In the genomic region with DNA sequence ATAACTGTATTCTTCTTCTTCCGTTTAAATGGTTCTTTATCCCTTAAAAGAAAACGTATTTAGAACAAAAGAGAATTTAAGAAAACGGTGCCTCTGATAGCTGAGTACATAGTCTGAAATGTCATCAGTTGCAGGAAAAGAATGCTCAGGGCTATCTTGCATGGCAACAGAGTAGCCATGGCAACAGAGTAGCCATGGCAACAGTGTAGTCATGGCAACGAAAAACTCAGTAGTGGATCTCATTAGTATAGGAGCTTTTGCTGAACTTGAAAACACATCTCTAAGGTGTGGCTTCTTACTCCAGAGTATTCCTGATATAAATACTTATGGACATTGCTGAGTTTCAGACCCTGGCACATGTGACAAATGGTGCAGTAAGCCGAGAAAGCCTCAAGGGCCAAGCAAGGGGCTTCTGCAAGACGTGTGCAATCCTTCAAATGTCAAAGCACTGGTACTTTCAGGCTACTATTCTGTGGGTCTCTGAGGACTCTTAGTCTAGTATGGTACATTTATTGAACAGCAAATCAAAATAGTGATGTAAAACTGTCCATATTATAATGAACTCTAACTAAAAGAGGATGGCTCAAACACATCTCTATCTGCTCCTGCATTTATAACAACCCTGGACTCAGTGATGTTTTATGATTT, we compare ENCODE assay signal across 9 mouse cellular contexts.
DNase-seq lines count a peak whose midpoint lies in the region; ATAC-seq and TF ChIP-seq lines count a peak whose summit lies in the region.
"Had no signal": no experiment of that assay in that cellular context is flagged by ENCODE, and none has a peak within 500 bp of the region (broad histone marks: within the 10 kb centered on the region; RNA-seq: fewer than 3 reads in every experiment).

No protein-coding gene starts in this region.

- H3K36me3 ChIP-seq in hindbrain, postnatal 0 days (ENCODE audit: insufficient read depth, low read length), result no peaks in the 10 kb centered on the region
- no peaks in the 10 kb centered on the region for H3K36me3 ChIP-seq in midbrain, embryonic 12.5 days
- H3K36me3 ChIP-seq: limb, embryonic 12.5 days had no signal

- no peak overlapping the region for H3K4me2 ChIP-seq in hindbrain, postnatal 0 days (ENCODE audit: low read depth, low read length)
- H3K4me2 ChIP-seq in midbrain, embryonic 12.5 days (replicated peaks), result no peak overlapping the region
- H3K4me2 ChIP-seq: limb, embryonic 12.5 days had no signal

- no peak overlapping the region for H3K4me3 ChIP-seq in hindbrain, postnatal 0 days (ENCODE audit: low read length)
- no peak overlapping the region for H3K4me3 ChIP-seq in midbrain, embryonic 12.5 days
- H3K4me3 ChIP-seq: limb, embryonic 12.5 days had no signal

- peak; percentile 89 for ATAC-seq in hindbrain, postnatal 0 days
- ATAC-seq in midbrain, embryonic 12.5 days (ENCODE audit: low FRiP score, low read depth), result peak; percentile 91
- ATAC-seq in inflammation-experienced regulatory T-cells, adult 6 months, result no peak

- H3K4me1 ChIP-seq in hindbrain, postnatal 0 days (ENCODE audit: insufficient read depth, low read length), result peaks cover 13% of the 10 kb centered on the region
- peaks cover 20% of the 10 kb centered on the region for H3K4me1 ChIP-seq in midbrain, embryonic 12.5 days

- no peaks in the 10 kb centered on the region for H3K9me3 ChIP-seq in hindbrain, postnatal 0 days (ENCODE audit: low read length)
- H3K9me3 ChIP-seq in midbrain, embryonic 12.5 days, result 0 out of 2 replicates have a peak, but pooled peaks cover 6% of the 10 kb centered on the region
- H3K9me3 ChIP-seq: limb, embryonic 12.5 days had no signal

- H3K27ac ChIP-seq in hindbrain, postnatal 0 days, result no peak overlapping the region; the same call in 1 of the 2 replicates
- H3K27ac ChIP-seq in midbrain, embryonic 12.5 days (replicated peaks), result peak overlapping the region; percentile 35; the same call in 1 of the 2 replicates
- H3K27ac ChIP-seq: limb, embryonic 12.5 days had no signal

- no peak overlapping the region for H3K9ac ChIP-seq in hindbrain, postnatal 0 days (replicated peaks; ENCODE audit: low read length)
- no peak overlapping the region for H3K9ac ChIP-seq in midbrain, embryonic 12.5 days (replicated peaks)
- H3K9ac ChIP-seq: limb, embryonic 12.5 days had no signal

- TF ChIP-seq CTCF in hindbrain, postnatal 0 days (IDR thresholded peaks at IDR 0.05; ENCODE audit: low read depth), result no peak

- peak; percentile 62 for DNase-seq in adrenal gland, postnatal 10 days
- DNase-seq in adrenal gland, postnatal 4 days (ENCODE audit: low spot score in 2 of 2), result no peak
- DNase-seq in embryo, embryonic 11.5 days (ENCODE audit: low read depth, low spot score), result peak; percentile 46
- DNase-seq in hindbrain, postnatal 0 days (ENCODE audit: low spot score), result peak; percentile 93
- DNase-seq in telencephalon, adult 2 months (ENCODE audit: low read depth, low spot score), result peak; percentile 91
- no peak for DNase-seq in c-Kit-positive CD71-positive TER-119-positive erythroid progenitor cells, embryonic 14.5 days (ENCODE audit: low spot score)

- no peaks in the 10 kb centered on the region for H3K27me3 ChIP-seq in hindbrain, postnatal 0 days (ENCODE audit: insufficient read depth, low read length)
- H3K27me3 ChIP-seq in midbrain, embryonic 12.5 days, result peaks cover 3% of the 10 kb centered on the region; the same call in 1 of the 2 replicates
- H3K27me3 ChIP-seq: limb, embryonic 12.5 days had no signal

- WGBS in hindbrain, postnatal 0 days, result 13% methylated on average over 6 of the region's 6 CpGs
- 29% methylated on average over 6 of the region's 6 CpGs for WGBS in midbrain, embryonic 12.5 days

Comparison
In these comparisons a context has a peak if more than half of its experiments do, and no peak if none do; other contexts are left out.
1. DNase-seq: peak in adrenal gland, postnatal 10 days (single experiment), embryo, embryonic 11.5 days (single experiment), hindbrain, postnatal 0 days (single experiment) and telencephalon, adult 2 months (single experiment); none in adrenal gland, postnatal 4 days (0 of 2) and c-Kit-positive CD71-positive TER-119-positive erythroid progenitor cells, embryonic 14.5 days (single experiment).